Mouse (Mus musculus) v-Abl transformed pro-B cells (cell line): ENCODE measurements around the gene F10.

Source experiments
- in situ Hi-C, 2 experiments: fragments of 400-800 bp; cut with MboI; formaldehyde crosslinking; loops; one replicate each; pipeline ENCODE4 v1.15.1; 2025; ENCODE audit not compliant: unreplicated experiment in 2 of 2

F10 gene

DNA sequence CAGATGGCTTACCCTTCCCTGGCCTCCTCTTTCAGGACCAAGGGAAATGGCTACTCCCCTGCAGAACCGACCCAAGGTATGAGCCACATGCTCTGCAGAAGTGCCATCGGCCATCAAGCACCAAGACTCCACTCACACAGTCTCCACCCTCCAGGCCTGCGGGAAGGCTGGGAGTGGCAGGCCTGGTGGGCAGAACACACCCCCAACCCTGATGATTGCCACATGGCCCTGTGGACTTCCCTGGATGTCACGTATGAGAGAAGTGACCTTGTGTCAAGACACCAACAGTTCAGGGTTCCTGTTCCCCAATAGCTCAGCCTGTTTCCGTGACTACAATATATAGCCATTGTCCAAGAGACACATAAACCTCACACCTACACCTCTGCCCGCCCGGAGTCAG lies at the start of gene F10:
F10 (plus strand) TSS at position 294 of the 400 bp plus-strand sequence.
- in situ Hi-C loops, result no loop called here

DNA sequence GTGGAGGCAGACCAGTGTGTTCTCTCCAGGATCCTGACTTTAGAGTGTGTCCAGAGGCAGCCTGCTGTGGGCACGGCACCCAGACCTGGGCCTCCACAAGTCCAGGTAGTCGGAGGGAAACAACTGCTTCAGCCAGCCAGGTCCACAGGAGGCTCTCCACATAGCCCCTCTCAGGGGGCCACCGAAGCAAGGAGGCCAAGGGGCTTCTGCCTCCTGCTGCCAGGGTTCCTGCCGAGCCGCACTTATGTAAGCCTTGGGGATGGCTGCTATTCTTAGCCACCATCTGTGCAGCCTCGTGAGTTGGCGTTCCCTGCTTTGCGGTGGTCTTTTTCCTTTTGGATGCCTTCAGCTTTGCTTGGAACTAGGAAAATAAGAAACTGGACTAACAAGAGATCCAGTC lies 49.5 kb upstream of the F10 start:
- in situ Hi-C loops, result loop anchor here in 1 of 2 experiments (5.0 kb wide), 1 partner anchor 275 kb away; no protein-coding TSS in a partner anchor

DNA sequence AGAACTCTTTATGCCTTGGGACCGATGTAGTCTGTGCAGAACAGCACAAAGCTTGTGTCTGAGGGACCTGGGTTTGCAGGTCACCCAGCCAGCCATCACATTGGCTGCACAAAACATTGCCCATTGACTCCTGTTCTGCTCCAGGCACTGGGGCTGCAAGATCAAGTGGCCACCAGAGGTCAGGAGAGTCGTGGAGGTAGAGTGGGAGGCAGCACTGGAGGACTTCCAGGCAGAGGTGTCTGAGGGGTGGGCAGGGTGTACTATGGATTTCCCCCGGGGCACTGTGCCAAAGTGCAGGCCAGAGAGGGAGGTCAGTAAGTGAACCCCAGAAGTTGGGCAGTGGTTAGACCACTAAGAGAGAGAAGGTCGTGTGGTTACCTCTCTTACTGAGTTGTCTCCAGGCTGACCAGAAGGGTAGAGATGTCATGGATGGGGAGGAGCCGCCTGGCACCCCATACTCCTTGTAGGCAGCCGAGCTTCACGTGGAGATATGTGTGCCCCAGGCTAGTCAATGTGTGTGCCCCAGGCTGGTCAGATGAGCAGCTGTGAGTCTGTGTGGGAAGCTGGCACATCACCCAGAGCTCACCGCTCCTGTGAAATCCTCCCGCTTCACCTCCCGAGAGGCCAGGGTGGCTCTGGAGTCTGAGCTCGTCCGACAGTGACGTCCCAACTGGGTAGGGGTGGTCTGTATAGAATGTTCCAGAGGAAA lies 48.2 kb upstream of the F10 start:
- in situ Hi-C loops, result loop anchor here in 1 of 2 experiments (5.0 kb wide), 1 partner anchor 273 kb away; no protein-coding TSS in a partner anchor

DNA sequence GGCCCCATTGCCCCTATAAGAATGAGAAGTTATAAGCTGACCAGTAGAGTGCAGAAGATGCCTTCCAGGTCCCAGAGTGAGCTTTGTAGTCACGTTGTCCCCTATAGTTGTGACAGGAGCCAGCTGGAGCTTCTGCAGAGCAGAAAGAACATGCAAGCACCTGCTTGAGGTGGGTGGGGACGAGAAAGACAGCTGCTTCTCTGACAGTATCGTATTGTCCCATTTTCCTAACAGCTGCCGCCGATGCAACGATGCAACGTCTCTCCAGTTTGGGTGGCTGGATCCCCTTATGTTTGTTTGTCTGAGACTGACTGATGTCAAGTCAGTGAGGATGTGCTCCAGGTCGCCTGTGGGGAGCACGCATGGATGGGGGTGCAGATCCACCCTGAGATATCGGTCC lies 45.7 kb upstream of the F10 start:
- in situ Hi-C loops, result no loop called here

DNA sequence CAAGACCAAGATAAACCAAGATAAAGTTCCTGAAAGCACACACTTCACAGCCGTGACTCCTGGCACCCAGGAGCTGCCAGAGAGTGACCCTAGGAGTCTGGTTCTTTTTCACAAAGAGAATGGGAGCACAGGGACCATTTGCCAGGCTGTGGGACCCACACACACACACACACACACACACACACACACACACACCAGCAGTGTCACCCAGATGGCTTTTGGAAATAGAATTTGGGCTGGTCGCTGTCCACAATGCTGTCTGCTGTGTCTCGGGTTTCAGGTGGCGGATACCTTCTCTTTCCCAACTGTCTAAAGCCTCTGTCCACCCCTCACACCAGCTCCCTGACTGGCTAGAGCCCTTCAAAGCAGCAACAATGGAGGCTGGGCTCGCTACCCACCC lies 42.6 kb upstream of the F10 start:
- in situ Hi-C loops, result no loop called here

DNA sequence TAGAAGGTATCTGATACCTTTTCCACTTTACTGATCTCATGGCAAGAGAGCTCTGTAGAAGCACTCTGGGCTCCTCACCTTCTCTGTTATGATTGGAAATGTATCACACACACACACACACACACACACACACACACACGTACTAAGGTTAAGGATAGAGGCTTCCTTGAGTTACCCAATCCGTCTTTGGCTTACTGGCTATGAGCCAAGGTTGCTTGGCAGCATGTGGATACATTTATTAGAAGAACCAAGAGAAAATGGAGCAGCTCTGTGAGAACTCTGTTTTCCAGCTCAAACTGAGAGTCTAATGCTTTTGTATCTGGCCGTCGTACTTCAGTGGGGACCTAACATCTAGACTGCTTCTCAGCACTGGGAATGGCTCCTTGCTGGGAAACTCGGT lies 41.6 kb upstream of the F10 start:
- in situ Hi-C loops, result no loop called here

DNA sequence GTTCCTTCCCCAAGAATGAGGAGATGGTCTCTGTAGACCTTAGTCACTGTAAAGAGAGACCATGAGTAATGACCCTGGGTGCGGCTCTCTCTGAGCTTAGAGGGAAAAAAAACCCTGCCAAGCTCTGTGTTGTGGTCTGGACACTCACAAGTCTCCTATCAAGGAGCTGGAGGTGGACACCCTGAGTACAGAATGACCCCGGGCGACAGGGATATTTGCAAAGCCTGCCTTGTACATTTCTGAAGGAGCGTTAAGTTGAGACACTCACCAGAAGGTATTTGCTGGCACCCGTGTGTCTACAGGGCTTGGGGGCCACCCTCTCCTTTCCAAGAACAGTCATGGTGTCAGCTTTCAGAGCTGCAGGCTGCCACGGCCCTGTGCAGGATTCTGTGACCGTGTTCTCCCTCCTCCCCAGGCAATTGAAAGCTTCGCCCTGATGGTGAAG lies 40.3 kb upstream of the F10 start:
- in situ Hi-C loops, result no loop called here

DNA sequence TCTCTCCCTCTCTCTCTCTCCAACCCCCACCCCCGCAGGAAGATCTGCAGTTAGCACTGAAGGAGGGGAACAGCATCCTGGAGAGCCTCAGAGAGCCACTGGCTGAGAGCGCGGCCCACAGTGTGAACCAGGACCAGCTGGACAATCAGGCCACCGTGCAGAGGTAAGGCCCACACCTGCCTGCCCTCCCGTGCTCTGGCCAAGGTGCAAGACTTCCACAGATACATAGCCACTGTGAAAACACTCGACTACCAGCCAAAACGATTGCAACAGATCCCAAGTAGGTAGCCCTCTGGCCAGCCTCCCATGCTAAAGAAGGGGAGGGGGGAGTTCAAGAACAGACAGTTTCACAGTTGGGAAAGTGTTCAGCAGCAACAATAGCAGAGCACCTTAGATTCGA lies 38.8 kb upstream of the F10 start:
- in situ Hi-C loops, result no loop called here

DNA sequence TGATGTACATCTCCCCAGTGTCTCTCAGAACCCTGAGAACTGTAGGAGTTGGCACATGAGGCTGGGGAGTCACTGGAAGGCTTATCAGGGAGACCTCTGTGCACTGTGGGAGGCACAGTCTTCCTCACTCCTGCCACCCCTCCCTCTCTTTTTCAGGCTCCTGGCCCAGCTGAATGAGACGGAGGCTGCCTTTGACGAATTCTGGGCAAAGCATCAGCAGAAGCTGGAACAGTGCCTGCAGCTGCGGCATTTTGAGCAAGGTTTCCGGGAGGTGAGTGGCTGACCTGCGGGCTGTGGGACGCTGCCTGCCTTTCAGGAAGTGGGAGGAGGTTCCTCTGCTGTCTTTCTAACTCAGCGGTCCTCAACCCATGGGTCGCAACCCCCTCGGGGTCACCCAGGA lies 37.3 kb upstream of the F10 start:
- in situ Hi-C loops, result no loop called here

DNA sequence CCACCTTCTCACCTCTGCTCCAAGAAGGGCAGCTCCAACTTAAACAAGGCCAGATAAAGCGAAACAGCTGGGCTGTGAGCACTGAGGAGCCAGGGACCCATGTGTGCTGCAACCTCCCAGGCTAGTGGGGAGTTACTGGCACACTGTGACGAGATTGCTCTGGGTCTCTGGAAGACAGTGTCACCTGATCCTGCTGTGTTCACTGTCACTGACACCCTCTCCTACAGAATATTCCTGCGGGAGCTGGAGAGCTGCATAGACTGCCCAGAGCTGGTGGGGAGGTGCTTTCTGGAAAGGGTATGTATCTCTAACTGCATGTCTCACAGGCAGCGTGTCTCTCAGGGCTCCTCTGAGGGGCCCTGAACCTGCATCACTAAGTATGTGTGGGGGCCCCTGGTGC lies 29.6 kb upstream of the F10 start:
- in situ Hi-C loops, result no loop called here

DNA sequence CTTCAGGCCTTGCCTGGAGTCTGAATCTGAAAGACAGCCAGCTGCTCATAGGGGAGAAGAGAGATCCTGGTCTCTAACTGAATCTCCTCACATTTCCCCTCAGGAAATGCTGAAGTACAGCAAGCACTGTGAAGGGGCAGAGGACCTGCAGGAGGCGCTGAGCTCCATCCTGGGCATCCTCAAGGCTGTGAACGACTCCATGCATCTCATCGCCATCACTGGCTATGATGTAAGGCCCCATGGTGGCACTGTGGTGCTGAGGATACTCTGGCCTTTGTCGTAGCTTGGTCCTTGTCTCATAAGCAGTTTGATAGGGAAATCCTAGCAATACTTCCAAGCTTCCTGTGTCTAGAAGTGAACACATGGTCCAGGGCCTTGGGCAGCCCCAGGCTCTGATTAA lies 26.8 kb upstream of the F10 start:
- in situ Hi-C loops, result no loop called here

DNA sequence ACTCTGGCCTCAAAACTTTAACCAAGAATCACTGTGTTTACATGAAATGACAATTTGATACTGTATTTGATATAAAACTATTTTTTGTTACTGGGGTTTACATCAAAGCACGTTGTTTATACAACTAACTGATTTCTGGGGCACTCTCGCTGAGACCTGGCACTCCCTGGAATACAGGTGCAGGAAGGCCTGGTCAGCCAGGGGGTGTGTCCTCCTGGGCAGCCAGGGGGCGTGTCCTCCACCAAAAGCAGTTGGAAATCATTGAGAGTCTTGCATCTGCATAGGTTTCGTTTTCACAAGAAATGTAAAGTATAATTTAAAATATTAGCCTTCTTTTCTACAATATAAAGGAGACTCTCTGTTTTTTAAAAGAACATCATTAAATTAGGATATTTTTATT lies 17.5 kb upstream of the F10 start:
- in situ Hi-C loops, result no loop called here

DNA sequence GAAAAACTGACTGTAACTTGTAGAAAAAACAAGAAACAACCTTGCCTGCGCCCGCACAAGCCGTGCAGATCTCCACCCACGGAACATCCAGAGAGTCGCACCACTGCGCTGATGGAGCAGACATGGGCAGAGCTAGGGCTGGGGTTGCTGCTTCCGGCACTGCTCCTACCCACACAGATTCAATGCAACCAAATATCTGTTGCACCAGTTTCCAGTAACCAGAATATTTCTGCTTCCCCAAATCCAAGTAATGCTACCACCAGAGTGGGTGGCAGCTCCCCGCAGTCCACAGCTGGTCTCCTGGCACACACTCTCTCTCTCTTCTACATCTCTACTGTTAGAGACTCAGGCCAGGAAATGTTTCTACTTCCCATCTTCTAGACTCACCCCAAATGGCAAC lies 15.3 kb upstream of the F10 start:
- in situ Hi-C loops, result no loop called here

DNA sequence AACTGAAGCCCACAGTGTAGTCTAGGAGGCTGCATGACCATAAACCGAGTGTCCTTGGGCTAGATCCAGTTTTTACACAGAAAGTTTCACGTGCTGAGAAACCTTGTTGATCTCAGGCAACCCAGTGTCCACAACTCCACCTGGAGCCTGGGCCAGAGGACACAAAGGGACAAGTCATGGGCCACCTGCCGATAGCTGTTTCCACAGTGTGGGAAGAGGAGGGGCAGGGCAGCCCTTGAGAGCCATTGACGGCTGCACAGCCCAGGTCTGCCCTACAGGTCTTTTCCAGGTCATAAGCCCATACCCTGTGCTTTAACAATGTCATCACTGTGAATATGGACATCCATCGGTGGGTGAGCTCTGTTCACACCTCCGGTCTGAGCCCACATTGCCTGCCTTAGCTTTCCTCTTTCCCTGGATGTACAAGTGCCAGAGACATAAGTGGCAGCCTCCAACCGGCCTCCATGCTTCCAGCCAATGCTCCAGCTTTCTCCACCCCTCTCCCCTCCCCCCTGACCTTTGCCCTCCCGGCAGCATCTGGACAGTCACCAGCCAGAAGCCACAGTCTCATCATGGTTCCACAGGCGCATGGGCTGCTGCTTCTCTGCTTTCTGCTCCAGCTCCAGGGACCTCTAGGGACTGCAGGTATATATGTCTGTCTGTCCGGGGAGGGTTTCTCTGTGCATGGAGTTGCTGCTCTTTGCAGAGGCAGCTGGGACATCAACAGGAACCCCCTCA lies 11.5 kb upstream of the F10 start, which contains the start of gene F7:
F7 (plus strand) TSS at position 548 of the 738 bp plus-strand sequence.
- in situ Hi-C loops, result no loop called here

DNA sequence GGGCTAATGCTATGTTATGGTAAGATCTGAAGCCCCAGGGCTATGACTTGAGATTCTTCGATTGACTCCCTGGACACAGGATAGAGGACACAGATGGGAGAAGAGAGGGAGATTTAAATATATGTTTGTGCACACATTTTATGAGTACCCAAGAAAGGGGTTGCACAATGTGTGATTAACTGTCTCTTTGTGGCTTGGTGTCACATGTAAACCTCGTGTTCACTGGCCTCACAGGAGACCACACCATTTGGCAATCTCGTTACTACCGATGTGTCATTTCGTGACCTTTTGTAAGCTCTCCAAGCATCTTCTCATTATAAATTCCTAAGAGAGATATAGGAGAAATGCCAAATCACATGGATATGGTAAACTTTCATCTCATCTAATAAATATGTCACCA lies 9.5 kb upstream of the F10 start:
- in situ Hi-C loops, result no loop called here

DNA sequence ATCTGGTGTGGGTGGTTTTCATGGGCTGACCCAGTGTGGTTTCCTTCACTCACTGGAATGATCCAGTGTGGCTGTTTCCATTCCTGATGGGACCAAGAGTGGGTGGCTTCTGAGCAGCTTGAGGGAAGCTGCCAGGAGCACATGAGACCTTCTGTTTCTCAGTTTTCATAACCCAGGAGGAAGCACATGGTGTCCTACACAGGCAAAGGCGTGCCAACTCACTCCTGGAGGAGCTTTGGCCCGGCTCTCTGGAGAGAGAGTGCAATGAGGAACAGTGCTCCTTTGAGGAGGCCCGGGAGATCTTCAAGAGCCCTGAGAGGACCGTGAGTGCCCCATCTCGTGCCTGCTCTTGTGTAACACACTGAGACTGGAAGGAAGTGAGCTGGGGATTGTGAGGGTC lies 8.6 kb upstream of the F10 start:
- in situ Hi-C loops, result no loop called here

DNA sequence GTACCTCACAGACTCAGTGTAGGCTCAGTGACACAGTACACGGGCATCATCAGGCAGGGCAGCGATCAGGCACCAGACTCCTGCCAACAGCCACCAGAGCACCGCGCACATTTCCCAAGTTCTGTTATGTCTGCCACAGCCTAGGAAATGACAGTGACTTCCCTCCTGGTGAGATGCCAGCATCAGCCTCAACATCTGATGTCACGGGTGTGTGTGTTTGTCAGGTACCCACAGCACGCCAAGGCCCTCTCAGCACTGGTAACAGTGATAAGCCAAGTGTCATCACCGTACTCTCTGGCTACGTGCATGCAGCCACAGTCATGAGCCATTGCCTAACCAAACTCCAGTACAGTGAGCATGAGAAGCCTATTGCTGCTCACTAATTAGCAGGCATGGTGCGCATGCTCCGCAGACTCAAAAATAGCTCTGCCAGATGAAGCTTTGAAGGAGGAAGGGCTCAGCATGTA lies 729 bp upstream of the F10 start:
- in situ Hi-C loops, result no loop called here

DNA sequence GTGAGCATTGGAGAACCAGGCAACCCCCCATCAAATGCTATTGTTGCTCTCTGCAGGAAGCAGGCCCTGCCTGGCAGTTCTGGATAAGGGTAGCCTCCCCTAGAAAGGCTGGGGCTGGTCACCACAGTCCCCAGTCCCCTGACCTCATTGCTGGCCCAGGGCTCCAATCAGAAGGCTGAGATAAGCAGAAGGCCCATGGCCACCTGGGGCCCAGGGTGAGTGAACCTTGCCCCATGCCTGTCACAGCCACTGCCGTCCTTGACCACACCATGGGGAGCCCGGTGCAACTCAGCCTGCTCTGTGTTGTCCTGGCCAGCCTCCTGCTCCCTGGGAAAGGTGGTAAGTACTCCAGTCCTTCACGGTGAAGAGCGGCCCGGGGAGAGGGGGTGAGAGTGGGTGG lies 461 bp downstream of the F10 start:
- in situ Hi-C loops, result no loop called here

DNA sequence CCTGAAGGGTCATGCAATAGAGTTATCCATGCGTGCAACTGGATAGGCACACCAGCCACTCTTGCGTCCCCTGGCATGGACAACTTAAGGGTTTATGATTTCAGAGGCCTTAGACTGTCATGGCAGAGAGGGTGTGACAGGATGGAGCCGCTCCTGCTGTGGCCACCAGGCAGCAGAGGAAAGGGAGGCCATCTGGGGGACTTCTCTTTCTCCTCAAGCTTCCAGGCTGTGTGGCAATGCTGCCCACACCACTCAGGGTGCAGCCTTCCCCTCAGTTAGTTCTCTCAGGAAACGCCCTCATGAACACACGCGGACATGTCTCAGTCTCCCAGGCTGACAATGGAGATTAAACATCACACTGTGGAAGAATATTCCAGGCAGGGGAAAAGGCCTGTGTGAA lies 1.9 kb downstream of the F10 start:
- in situ Hi-C loops, result no loop called here

DNA sequence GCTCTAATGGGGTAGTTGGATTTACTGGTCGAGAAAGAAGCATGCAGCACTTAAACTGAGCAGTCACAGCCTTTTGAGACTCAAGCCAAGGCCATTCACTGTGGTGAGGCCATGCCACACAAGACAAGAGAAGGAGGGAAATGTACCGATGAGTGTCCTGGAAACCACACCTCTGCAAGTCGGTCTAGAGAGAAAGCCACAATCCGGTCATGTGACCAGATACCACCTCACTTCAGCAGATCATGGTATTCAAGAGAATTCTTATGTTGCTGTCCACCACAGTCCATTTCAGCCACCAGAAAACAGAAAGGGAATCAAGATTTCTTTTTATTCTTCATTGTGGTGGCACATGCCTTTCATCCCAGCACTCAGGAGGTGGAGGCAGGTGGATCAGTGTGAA lies 4.4 kb downstream of the F10 start:
- in situ Hi-C loops, result no loop called here

DNA sequence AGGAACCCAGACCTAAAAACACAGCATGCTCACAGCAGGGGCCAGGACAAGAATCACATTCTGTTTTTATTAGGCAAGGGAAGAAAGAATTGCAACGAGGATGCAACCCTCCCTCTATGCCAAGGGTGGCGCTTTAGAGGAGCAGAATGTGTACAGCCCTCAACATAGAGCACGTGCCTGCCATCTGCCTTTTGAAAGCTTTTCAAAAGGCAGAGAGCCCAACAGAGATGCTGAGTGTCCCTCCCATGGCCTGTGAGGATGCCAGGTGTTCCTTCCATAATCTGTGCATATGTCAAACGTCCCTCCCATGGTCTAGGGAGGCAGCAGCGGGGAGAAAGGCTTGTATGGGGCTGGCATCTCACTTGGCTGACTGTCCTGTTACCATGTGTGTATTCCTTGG lies 10.5 kb downstream of the F10 start:
- in situ Hi-C loops, result no loop called here

DNA sequence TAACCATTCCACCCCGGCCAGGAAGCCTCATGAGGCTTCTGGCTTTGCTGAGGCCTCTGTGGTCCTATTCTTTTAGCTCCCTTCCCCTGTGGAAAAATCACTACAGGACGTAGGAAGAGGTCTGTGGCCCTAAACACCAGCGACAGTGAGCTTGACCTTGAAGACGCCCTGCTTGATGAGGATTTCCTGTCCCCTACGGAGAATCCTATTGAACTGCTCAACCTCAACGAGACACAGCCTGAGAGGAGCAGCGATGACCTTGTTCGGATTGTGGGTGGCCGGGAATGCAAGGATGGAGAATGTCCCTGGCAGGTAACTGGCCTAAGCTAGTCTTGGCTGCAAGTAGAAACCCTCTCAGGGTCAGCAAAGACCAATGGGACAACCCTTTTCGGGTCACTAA lies 13.4 kb downstream of the F10 start:
- in situ Hi-C loops, result no loop called here
